Mouse (Mus musculus) c-Kit-positive CD71-negative TER-119-negative erythroid progenitor cells, embryonic 14.5 days (primary cell): ENCODE data around the gene Mrpl24.
A peak's percentile ranks its signal among the peaks of the same experiment; 100 is the strongest.

Experiments used
- DNase-seq: peaks from one replicate; pipeline ENCODE4 v3.0.0-alpha.2; 2013; ENCODE audit warnings: low read depth

Gene Mrpl24

GRCm38 (mm10) chr3:87947811-87948199 lies 28.5 kb downstream of the Mrpl24 start:
- DNase-seq = no peak

- no peak for DNase-seq
These were observed 29.3 kb downstream of the Mrpl24 start, which contains the start of gene Crabp2 for GRCm38 (mm10) chr3:87948378-87949265. TSS of gene Crabp2 (plus strand) at chr3:87948666.

GRCm38 (mm10) chr3:87949266-87949954 lies 30.1 kb downstream of the Mrpl24 start:
- no peak for DNase-seq

GRCm38 (mm10) chr3:87949955-87950515 lies 30.7 kb downstream of the Mrpl24 start:
- DNase-seq = no peak

- no peak for DNase-seq
These were observed 32.6 kb downstream of the Mrpl24 start for GRCm38 (mm10) chr3:87951946-87952345.

GRCm38 (mm10) chr3:87952440-87952839 lies 33.1 kb downstream of the Mrpl24 start:
- no peak for DNase-seq

GRCm38 (mm10) chr3:87958056-87958455 lies 38.8 kb downstream of the Mrpl24 start:
- DNase-seq = no peak

- no peak for DNase-seq
These were observed 39.2 kb downstream of the Mrpl24 start for GRCm38 (mm10) chr3:87958476-87958875.

- no peak for DNase-seq
These were observed 39.7 kb downstream of the Mrpl24 start for GRCm38 (mm10) chr3:87958967-87959366.

- no peak for DNase-seq
These were observed 40.1 kb downstream of the Mrpl24 start for GRCm38 (mm10) chr3:87959371-87959770.

- no peak for DNase-seq
These were observed 40.9 kb downstream of the Mrpl24 start for GRCm38 (mm10) chr3:87960191-87960585.

- DNase-seq = peak; percentile 84
These were observed 41.4 kb downstream of the Mrpl24 start for GRCm38 (mm10) chr3:87960586-87961191.

GRCm38 (mm10) chr3:87970184-87970938 lies 51.1 kb downstream of the Mrpl24 start:
- DNase-seq = peak; percentile 60

- DNase-seq = no peak
These were observed 51.7 kb downstream of the Mrpl24 start, which contains the start of gene Nes for GRCm38 (mm10) chr3:87970939-87971488. TSS of gene Nes (plus strand) at chr3:87971078.

- DNase-seq = no peak
These were observed 52.3 kb downstream of the Mrpl24 start for GRCm38 (mm10) chr3:87971489-87972202.

GRCm38 (mm10) chr3:87972203-87972664 lies 52.9 kb downstream of the Mrpl24 start:
- no peak for DNase-seq

- no peak for DNase-seq
These were observed 53.5 kb downstream of the Mrpl24 start for GRCm38 (mm10) chr3:87972776-87973175.
